In the genomic region with DNA sequence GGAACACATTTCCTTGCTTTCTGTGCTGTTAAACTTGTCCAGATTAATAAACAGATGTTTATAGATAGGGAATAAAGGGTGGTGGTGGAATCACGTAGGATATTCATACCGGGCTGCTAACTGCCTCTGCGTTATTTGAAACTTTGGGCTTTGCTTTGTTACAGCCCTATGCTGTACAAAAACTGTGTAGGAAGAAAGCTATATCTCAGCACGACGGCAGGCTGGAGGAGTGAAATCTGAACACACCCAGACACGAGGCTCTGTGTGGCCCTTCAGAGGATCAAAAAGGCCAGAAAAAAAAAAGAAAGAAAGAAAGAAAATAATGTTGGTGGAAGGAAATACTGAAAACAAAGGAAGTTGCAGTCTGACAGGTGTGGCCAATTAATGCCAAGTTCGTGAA, we compare ENCODE assay signal across 12 mouse cellular contexts.
"Had no signal": no experiment of that assay in that cellular context is flagged by ENCODE, and none has a peak within 500 bp of the region (broad histone marks: within the 10 kb centered on the region; RNA-seq: fewer than 3 reads in every experiment).

No protein-coding gene starts in this region.

- H3K27me3 ChIP-seq: liver, embryonic 13.5 days had no signal

- H3K9ac ChIP-seq: liver, embryonic 13.5 days had no signal

- DNase-seq: kidney, adult 18-20 months; kidney, adult 9 months; kidney, postnatal 25 days; left cerebral cortex, postnatal 4 days; liver, embryonic 13.5 days; lung, adult 2 months; lung, postnatal 14 days; lung, postnatal 4 days; midbrain, embryonic 14.5 days; thymus, adult 18-20 months; thymus, postnatal 36 days had no signal

- H3K27ac ChIP-seq: liver, embryonic 13.5 days had no signal

- H3K36me3 ChIP-seq: liver, embryonic 13.5 days had no signal

- H3K4me3 ChIP-seq: liver, embryonic 13.5 days had no signal

- H3K9me3 ChIP-seq: liver, embryonic 13.5 days had no signal

- H3K4me2 ChIP-seq: liver, embryonic 13.5 days; midbrain, embryonic 11.5 days had no signal

- H3K4me1 ChIP-seq: liver, embryonic 13.5 days had no signal
